Mouse (Mus musculus) E14TG2a.4 (cell line): ENCODE data around the gene Btbd18.

Source experiments
- CTCF ChIP-seq: conservative IDR thresholded peaks from 2 replicates; pipeline ENCODE4 v1.5.1; 2014; ENCODE audit warnings: low read length
- POU5F1 ChIP-seq: IDR thresholded peaks from 2 replicates; pipeline ENCODE4 v1.6.1; 2014; ENCODE audit warnings: low read length, borderline replicate concordance

- TF ChIP-seq CTCF (no peak), POU5F1 (no peak)
These were observed 36.3 kb downstream of the Btbd18 start for GRCm38 (mm10) chr2:84695007-84695695.
